Mouse (Mus musculus): ENCODE results near the gene Gmds. TPM values are rescaled to one million over a fixed set of nuclear protein-coding genes. Genes with fewer than 3 reads are reported as not detected.

Gmds gene
- total RNA-seq, 1 experiment from 2014 or later: 5.9 TPM

GRCm38 (mm10) chr13:32269757-32270156 is 68.8 kb downstream of the Gmds start:
- ATAC-seq (replicated peaks; ENCODE audit: insufficient number of reproducible peaks, low FRiP score, low TSS enrichment, poor library complexity, severe bottlenecking): no peak

GRCm38 (mm10) chr13:32269261-32269660 is 69.3 kb downstream of the Gmds start:
- ATAC-seq (replicated peaks; ENCODE audit: insufficient number of reproducible peaks, low FRiP score, low TSS enrichment, poor library complexity, severe bottlenecking): no peak

DNA sequence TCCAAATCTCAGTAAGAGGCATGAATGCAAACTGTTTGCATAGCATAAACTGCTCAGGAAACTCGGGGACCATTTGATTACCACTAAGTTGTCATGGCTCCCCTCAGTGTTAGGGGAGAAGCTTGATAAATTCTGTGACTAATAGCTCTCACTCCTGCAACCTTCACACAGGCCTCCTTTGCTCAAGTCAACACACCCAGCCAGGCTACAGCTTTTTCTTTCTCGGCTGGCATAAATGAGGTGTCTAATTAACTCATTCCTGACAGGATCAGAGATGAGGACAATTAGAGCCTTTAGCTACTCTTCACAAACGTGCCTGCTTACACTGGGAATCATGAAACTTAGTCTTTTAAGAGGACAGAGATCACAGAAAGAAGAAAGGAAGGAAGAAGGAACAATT is 70.3 kb downstream of the Gmds start:
- no peak for ATAC-seq (replicated peaks; ENCODE audit: insufficient number of reproducible peaks, low FRiP score, low TSS enrichment, poor library complexity, severe bottlenecking)

DNA sequence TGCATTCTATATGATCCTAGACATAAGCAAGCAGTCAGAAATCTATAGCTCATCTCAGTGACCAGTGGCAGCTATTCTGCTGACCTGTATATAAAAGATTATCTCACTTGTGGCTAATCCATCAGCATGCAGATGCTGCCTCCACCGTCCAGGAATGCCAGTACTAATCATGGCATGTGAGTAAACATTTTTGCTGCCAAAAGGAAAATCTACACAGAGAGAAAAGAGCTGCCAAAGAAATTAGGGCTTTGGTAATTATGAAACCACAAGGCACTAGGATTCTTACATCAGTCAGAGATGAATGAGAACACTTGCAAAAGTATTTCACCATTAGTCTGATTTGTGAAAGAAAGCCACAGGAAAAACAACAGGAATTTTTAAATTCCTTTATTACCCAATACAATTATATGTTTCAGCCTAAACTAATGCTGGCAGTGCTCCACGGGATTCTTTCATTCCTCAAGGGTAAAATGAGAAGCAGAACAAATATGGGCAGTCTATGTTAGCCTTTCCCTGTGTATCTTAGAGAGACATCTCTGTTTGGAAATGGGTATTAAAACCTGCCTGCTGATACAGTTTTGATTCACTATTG is 71.3 kb downstream of the Gmds start:
- no peak for ATAC-seq (replicated peaks; ENCODE audit: insufficient number of reproducible peaks, low FRiP score, low TSS enrichment, poor library complexity, severe bottlenecking)

- no peak for ATAC-seq (replicated peaks; ENCODE audit: insufficient number of reproducible peaks, low FRiP score, low TSS enrichment, poor library complexity, severe bottlenecking)
These were observed 71.8 kb downstream of the Gmds start for GRCm38 (mm10) chr13:32266721-32267120.

GRCm38 (mm10) chr13:32256121-32256520 is 82.4 kb downstream of the Gmds start:
- ATAC-seq (replicated peaks; ENCODE audit: insufficient number of reproducible peaks, low FRiP score, low TSS enrichment, poor library complexity, severe bottlenecking): no peak

- ATAC-seq (replicated peaks; ENCODE audit: insufficient number of reproducible peaks, low FRiP score, low TSS enrichment, poor library complexity, severe bottlenecking): no peak
These were observed 86.3 kb downstream of the Gmds start for GRCm38 (mm10) chr13:32252276-32252675.

DNA sequence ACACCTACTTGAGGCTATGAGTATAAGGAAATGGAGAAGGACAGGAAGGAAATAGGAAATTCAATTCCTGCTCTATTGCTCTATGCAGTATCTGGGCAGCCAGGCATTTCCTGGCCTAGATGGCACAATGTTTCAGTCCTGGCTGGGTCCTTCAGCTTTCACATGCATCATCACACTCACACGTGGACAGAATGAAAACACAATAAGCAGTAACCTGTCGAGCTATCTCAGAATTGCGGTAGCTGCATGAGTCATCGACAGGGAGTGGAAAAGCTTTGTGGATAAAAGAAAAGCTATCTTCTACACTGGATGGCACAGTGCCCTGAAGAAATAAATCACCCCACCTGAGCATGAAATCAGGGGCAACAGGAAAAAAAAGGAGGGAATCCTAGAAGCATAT is 96.3 kb downstream of the Gmds start:
- no peak for ATAC-seq (replicated peaks; ENCODE audit: insufficient number of reproducible peaks, low FRiP score, low TSS enrichment, poor library complexity, severe bottlenecking)

GRCm38 (mm10) chr13:32236269-32236678 is 102.3 kb downstream of the Gmds start:
- ATAC-seq (replicated peaks; ENCODE audit: insufficient number of reproducible peaks, low FRiP score, low TSS enrichment, poor library complexity, severe bottlenecking): no peak

DNA sequence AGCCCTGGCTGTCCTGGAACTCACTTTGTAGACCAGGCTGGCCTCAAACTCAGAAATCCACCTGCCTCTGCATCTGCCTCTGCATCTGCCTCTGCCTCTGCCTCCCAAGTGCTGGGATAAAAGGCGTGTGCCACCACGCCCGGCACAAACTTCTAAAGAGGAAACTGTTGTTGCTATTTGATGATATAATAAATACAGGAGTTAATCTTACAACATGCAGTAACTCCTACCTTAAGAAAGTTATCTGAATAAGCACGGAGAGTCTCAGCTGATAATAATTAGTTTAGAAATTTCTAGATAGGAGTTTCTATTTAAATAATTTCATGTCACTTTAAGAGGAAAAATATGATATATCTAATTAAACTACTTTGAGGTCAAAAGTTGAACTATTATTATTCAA is 103.5 kb downstream of the Gmds start:
- ATAC-seq (replicated peaks; ENCODE audit: insufficient number of reproducible peaks, low FRiP score, low TSS enrichment, poor library complexity, severe bottlenecking): no peak

GRCm38 (mm10) chr13:32234019-32234418 is 104.5 kb downstream of the Gmds start:
- no peak for ATAC-seq (replicated peaks; ENCODE audit: insufficient number of reproducible peaks, low FRiP score, low TSS enrichment, poor library complexity, severe bottlenecking)

- ATAC-seq (replicated peaks; ENCODE audit: insufficient number of reproducible peaks, low FRiP score, low TSS enrichment, poor library complexity, severe bottlenecking): no peak
These were observed 106.1 kb downstream of the Gmds start for GRCm38 (mm10) chr13:32232391-32232790.

DNA sequence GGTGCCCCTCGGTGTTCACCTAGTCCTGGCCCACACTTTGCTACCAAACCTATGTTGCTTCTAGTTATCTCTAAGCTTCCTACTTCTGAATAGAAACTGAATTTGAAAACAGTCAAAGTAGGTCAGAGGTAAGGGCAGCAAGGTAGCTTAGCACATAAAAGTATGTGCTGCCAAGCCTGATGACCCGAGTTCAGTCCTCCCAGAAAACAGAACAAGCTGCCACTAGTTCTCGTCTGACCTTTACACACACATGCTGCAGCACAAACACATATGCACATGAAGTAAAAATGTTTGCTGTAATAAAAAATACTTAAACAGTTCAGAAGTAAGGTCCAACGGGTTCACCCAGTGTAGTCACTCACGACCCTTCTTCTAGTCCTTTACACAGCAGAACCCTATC is 106.6 kb downstream of the Gmds start:
- no peak for ATAC-seq (replicated peaks; ENCODE audit: insufficient number of reproducible peaks, low FRiP score, low TSS enrichment, poor library complexity, severe bottlenecking)

- no peak for ATAC-seq (replicated peaks; ENCODE audit: insufficient number of reproducible peaks, low FRiP score, low TSS enrichment, poor library complexity, severe bottlenecking)
These were observed 110.5 kb downstream of the Gmds start for GRCm38 (mm10) chr13:32227874-32228562.

DNA sequence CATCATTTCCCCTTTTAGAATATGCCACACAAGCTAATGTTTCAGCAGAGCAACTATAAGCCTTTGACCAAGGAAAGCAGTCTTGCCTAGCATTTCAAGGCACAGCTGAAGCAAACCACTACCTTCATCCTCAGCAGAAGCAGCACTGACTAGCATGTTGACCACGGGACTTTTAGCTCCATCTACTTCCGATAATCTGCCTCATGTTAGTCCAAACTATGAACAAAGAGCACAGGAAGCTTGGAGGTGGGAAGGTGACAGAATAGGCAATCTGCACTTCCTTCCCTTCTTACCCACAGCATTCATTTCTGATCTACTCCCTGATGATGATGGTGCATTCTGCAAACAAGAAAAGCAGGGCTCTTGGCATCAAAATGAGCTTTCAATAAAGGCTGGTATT is 120.9 kb downstream of the Gmds start:
- 0 out of 2 replicates have a peak, but pooled peaks have one; percentile 40 for ATAC-seq (replicated peaks; ENCODE audit: insufficient number of reproducible peaks, low FRiP score, low TSS enrichment, poor library complexity, severe bottlenecking)

DNA sequence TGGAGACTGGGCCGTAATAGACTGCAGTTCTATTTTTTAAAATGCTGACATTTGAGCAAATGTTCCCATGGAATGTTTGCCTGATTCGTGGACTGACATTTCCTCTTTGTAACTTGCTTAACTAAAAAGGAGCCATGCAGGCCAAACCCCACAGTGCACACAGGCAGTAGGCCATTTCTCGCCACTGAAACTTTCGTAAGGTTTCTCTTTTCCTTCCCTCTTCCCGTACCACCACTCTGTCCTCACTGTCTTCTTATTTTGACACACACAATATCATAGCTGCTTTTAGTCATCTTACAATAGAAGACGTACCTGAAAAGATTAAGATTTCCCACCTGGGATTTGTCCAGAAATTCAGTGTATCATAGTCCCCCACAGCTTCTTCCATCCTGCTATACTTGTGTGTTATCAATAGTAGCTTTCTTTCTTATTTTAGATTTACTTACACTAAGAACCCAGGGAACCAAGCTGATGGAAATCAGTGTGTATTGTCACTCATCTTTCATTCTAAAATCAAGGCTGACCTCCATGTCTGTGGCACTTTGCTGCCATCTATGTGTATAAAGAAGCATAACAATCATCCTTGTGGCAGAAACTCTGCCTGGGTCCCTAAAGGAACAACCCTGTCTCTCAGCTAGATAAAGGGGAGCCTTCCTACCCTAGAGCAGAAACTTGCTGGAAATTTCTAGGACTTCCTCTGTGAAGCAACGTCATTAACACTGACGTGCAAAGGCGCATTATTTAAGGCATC is 124.7 kb downstream of the Gmds start:
- peak; percentile 59; the same call in 1 of the 2 replicates for ATAC-seq (replicated peaks; ENCODE audit: insufficient number of reproducible peaks, low FRiP score, low TSS enrichment, poor library complexity, severe bottlenecking)

DNA sequence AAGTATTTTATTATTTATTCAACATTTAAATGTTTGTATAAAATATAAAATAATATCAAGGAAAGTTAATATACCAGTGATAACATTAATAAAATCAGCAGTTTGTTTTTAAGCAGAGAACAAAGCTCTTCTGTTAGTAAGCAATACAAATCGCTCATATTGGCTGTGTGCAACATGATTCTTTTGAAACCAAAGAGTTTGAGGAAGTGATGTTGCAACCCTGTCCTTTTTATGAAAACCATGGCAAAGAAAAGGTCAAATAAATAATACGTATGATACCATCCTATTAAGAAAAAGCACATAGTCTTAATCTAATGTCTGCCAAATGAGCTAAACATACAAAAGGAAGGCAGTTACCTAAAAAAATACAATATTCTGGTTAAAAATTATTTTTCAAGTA is 126.4 kb downstream of the Gmds start:
- ATAC-seq (replicated peaks; ENCODE audit: insufficient number of reproducible peaks, low FRiP score, low TSS enrichment, poor library complexity, severe bottlenecking): no peak

DNA sequence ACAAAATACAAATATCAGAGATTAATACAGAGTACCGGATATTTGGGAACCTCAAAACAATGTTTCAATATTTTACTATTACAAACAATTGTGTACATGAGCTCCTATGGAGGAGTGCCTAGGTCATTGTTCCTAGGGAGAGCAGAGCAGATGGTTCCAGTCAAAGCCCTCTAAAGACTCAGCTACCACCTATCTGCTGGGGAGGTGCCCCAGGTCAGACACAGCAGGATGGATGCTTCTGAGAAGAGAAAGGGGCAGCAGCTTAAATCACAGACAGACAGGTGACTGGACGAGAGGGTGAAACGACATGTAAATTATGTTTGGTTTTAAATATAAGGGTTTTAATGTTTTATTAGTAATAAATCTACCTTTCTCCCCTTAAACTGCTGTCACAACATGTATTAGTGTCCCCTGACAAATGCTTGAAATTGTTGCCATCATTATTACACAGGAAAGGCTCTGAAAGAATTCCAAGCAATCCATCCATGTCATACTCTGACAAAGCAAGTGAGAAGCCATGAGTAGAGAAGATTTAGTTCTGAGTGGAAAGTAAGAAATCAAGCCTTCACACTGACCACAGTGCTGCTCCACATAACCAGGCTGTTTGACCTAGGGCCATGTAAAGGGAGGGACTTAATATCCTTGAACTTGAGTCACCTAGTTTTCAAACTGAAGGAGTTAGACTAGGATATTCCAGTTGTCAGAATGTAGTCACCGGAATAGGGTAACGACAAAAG is 131.2 kb downstream of the Gmds start:
- ATAC-seq (replicated peaks; ENCODE audit: insufficient number of reproducible peaks, low FRiP score, low TSS enrichment, poor library complexity, severe bottlenecking): no peak

DNA sequence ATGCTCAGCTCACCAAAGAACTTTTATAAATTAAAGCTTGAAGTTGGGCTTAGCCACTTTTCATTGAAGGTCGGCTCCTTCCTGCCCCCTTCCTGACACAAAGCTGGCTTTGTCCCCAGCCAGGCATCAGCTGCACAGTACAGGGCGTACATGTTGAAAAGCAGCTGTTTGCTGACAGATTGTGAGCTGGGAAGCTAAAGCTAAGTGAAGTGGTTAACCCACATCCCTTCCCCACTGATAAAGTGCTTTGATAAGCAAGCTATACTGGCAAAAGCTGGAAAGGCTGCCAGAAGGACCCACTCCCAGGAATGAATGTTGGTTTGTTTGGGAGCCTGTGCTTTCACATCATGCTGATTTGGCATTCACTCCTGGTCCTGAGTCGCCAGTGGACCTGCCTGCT is 158.6 kb downstream of the Gmds start:
- no peak for ATAC-seq (replicated peaks; ENCODE audit: insufficient number of reproducible peaks, low FRiP score, low TSS enrichment, poor library complexity, severe bottlenecking)

All from monocyte, adult 5-6 weeks (primary cell).